17 mouse cellular contexts compared by ENCODE assay signal in the genomic region with DNA sequence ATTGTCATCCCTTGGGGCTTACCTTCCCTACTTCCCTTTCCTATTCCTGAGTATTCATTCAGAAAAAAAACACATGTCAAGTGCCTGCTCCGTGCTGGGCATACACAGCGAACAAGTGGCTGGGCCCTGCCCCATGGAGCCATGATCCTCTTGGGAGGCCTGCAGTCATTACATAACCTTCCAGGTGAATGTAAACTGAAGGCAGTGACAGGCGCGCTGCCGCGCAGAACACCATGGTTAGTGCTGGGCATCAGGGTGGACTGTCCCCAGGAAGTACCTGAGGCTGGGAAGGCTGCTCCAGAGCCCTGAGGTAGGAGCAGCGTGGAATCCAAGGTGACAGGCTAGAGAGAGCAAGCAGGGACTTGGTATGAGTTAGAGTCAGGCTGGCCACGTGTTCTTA. TPM values are rescaled to one million over a fixed set of nuclear protein-coding genes. Genes with fewer than 3 reads are reported as not detected.
A peak's percentile ranks its signal among the peaks of the same experiment; 100 is the strongest.
DNase-seq lines count a peak whose midpoint lies in the region.
"Had no signal": no experiment of that assay in that cellular context is flagged by ENCODE, and none has a peak within 500 bp of the region (broad histone marks: within the 10 kb centered on the region; RNA-seq: fewer than 3 reads in every experiment).

No protein-coding gene starts in this region.

- peaks cover 14% of the 10 kb centered on the region for H3K4me1 ChIP-seq in heart, embryonic 10.5 days

- WGBS in heart, embryonic 10.5 days: 77% methylated on average over 8 of the region's 8 CpGs

- H3K36me3 ChIP-seq in heart, embryonic 10.5 days: no peaks in the 10 kb centered on the region
- H3K36me3 ChIP-seq: embryonic facial prominence, embryonic 15.5 days; forebrain, embryonic 10.5 days; forebrain, embryonic 15.5 days; G1E; heart, embryonic 15.5 days; hindbrain, embryonic 13.5 days had no signal

- peaks cover 92% of the 10 kb centered on the region for H3K27me3 ChIP-seq in heart, embryonic 10.5 days (ENCODE audit: insufficient read depth, poor library complexity, severe bottlenecking)

- peak; percentile 28 for DNase-seq in cerebellum, adult 11 months
- no peak for DNase-seq in cerebellum, postnatal 4 days (ENCODE audit: low spot score in 2 of 2)
- DNase-seq in heart, adult 11 months: peak; percentile 92
- DNase-seq in heart, embryonic 10.5 days (ENCODE audit: low spot score): no peak
- peak; percentile 44 to 46 for DNase-seq in lung, adult 18-20 months
- DNase-seq in lung, postnatal 10 days: no peak
- peak; percentile 38 for DNase-seq in lung, postnatal 36 days
- DNase-seq: B cell, adult 2 months; embryo, embryonic 11 days had no signal

- no peaks in the 10 kb centered on the region for H3K9me3 ChIP-seq in heart, embryonic 10.5 days
- H3K9me3 ChIP-seq: embryonic facial prominence, embryonic 15.5 days; forebrain, embryonic 10.5 days; forebrain, embryonic 15.5 days; G1E; heart, embryonic 15.5 days; hindbrain, embryonic 13.5 days had no signal

- no peak overlapping the region for H3K4me3 ChIP-seq in heart, embryonic 10.5 days
- H3K4me3 ChIP-seq: embryonic facial prominence, embryonic 15.5 days; erythroblast, embryonic 14.5 days; forebrain, embryonic 10.5 days; forebrain, embryonic 15.5 days; heart, embryonic 15.5 days; hindbrain, embryonic 13.5 days had no signal

- no peak overlapping the region for H3K27ac ChIP-seq in heart, embryonic 10.5 days
- H3K27ac ChIP-seq: embryonic facial prominence, embryonic 15.5 days; forebrain, embryonic 10.5 days; forebrain, embryonic 15.5 days; heart, embryonic 15.5 days; hindbrain, embryonic 13.5 days; hindbrain, postnatal 0 days had no signal

RNA-seq across cellular contexts. Expression of gene Dlgap4, which starts 7.4 kb away (rescaled TPM):
- polyA plus RNA-seq in heart, embryonic 10.5 days (2016; fragmentation: Nextera tagmentation; extraction: Ambion mirVana): 71.6 and 95.7 TPM in 2 replicates

Comparison
In these comparisons a context has a peak if more than half of its experiments do, and no peak if none do; other contexts are left out.
1. DNase-seq: peak in cerebellum, adult 11 months (single experiment), heart, adult 11 months (single experiment), lung, adult 18-20 months (2 of 2) and lung, postnatal 36 days (single experiment); none in cerebellum, postnatal 4 days (0 of 2), heart, embryonic 10.5 days (single experiment) and lung, postnatal 10 days (single experiment).